Mouse (Mus musculus): ENCODE results near the gene Bscl2. TPM values are rescaled to one million over a fixed set of nuclear protein-coding genes. Genes with fewer than 3 reads are reported as not detected.

Gene Bscl2
- total RNA-seq, 1 experiment: 62.6 TPM

DNA sequence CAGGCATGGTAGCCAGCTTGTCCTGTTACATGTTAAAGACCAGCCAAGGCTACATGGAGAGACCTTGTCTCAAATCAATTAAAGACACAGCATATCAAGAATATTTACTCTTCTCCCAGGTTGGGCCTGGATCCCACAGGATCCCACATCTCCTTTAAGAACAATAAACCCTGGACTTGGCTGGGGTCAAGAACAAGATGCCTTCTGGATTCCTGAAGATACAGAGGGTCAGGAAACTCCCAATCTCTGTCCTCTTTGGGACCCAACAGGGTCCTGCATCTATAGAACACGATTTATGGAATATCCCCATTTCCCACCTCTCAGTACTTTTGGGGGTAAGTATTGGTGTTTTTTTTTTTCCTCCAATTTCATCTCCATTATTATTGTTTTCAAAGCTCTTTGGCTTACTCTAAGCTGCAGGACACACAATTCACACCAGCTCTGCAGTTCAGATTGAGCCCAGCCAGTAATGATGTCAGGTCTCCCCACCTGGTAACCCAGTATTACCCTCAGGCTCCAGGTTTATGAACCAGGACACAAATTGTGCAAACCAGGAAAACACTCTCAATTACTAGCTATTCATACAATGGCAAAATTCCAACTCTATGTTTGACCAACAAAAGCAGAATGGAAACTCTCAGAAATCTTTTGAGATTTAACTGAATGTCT is 49.8 kb downstream of the Bscl2 start:
- H3K36me3 ChIP-seq (ENCODE audit: control insufficient read depth, insufficient read depth, low read length, poor library complexity, severe bottlenecking): peaks cover 20% of the 10 kb centered on the region
- peak overlapping the region; percentile 97; the same call in 1 of the 2 replicates for H3K9ac ChIP-seq (ENCODE audit: insufficient read depth, low read depth, low read length, poor library complexity, severe bottlenecking)
- H3K4me3 ChIP-seq (ENCODE audit: insufficient read depth in 1 of 2, low read depth in 1 of 2, low read length in 2 of 2, poor library complexity in 1 of 2, severe bottlenecking in 1 of 2): peak overlapping the region; percentile 81 to 87; a peak in 3 of 4 replicates
- TF ChIP-seq ZC3H11A (IDR thresholded peaks at IDR 0.05; ENCODE audit: borderline replicate concordance, low read depth, low read length): no peak
- H3K27ac ChIP-seq (ENCODE audit: insufficient read depth, low read depth, low read length, poor library complexity, severe bottlenecking): peak overlapping the region; percentile 88; the same call in 1 of the 2 replicates
- H3K9me3 ChIP-seq (ENCODE audit: control insufficient read depth, insufficient read depth, low read depth, low read length): no peaks in the 10 kb centered on the region
- H3K4me1 ChIP-seq (ENCODE audit: control insufficient read depth in 2 of 2, insufficient read depth in 2 of 2, low read length in 2 of 2, poor library complexity in 1 of 2): peaks cover 0 to 3% of the 10 kb centered on the region in 2 experiments; a peak in 1 of 4 replicates
- in situ Hi-C loops (cut with MboI; ENCODE audit: low sequenced_read_pairs in 2 of 2, unreplicated experiment in 2 of 2): no loop called here
- no peak for DNase-seq (ENCODE audit: low read depth, low spot score)

DNA sequence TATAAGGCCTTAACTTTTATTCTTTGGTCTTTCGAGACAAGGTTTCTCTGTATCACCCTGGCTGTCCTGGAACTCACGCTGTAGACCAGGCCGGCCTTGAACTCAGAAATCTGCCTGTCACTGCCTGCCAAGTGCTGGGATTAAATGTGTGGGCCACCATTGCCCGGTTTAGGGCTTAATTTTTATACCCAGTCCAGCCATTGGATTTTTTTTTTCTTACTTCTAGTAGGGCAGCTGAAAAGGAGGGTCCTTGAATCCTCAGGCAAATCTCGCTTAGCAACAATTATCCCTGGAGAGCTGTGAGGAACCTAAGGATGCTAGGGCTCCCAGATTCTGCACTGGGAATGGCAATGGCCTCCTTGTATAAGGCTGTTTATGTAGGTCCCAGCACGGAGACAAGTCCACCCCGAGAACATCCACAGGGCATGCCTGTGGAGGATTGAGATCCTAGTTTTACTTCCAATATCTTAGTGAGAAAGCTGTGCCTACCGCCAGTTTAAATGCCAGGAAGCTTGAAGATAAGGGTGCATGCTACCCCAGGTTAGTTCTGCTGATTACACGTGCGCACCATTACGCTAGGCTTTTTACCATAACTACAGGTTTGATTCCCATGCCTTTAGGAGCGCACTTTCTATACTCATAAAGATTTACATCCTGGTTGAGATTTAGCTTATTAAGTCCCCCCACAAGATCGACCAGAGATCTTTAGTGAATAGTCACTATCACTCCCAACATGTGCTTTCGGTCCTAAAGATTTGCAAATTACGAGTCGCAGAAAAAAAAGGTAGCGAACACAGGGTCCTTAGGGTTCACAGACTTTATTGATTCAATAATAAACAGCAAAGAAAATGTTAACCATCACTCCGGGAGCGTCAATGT is 50.6 kb downstream of the Bscl2 start:
- TF ChIP-seq CHD2 (IDR thresholded peaks at IDR 0.05; ENCODE audit: low read depth, low read length) (no peak), ZC3H11A (IDR thresholded peaks at IDR 0.05; ENCODE audit: borderline replicate concordance, low read depth, low read length) (no peak), MAFK (IDR thresholded peaks at IDR 0.05; ENCODE audit: insufficient read depth, low read depth, low read length) (no peak), ZNF384 (IDR thresholded peaks at IDR 0.05; ENCODE audit: low read depth, low read length) (0 out of 2 replicates have a peak, but pooled peaks have one; percentile 3), HCFC1 (IDR thresholded peaks at IDR 0.05; ENCODE audit: borderline replicate concordance, insufficient read depth, low read length) (no peak)
- Histone ChIP-seq H3K27ac (ENCODE audit: insufficient read depth, low read depth, low read length, poor library complexity, severe bottlenecking) (peak overlapping the region; percentile 88), H3K36me3 (ENCODE audit: control insufficient read depth, insufficient read depth, low read length, poor library complexity, severe bottlenecking) (peaks cover 20% of the 10 kb centered on the region), H3K9me3 (ENCODE audit: control insufficient read depth, insufficient read depth, low read depth, low read length) (no peaks in the 10 kb centered on the region), H3K9ac (ENCODE audit: insufficient read depth, low read depth, low read length, poor library complexity, severe bottlenecking) (peak overlapping the region; percentile 97), H3K4me3 (ENCODE audit: insufficient read depth in 1 of 2, low read depth in 1 of 2, low read length in 2 of 2, poor library complexity in 1 of 2, severe bottlenecking in 1 of 2) (peak overlapping the region; percentile 81 to 87), H3K4me1 (ENCODE audit: control insufficient read depth in 2 of 2, insufficient read depth in 2 of 2, low read length in 2 of 2, poor library complexity in 1 of 2) (peaks cover 0 to 3% of the 10 kb centered on the region in 2 experiments; a peak in 1 of 4 replicates)
- no peak for DNase-seq (ENCODE audit: low read depth, low spot score)
- in situ Hi-C loops (cut with MboI; ENCODE audit: low sequenced_read_pairs in 2 of 2, unreplicated experiment in 2 of 2): no loop called here

DNA sequence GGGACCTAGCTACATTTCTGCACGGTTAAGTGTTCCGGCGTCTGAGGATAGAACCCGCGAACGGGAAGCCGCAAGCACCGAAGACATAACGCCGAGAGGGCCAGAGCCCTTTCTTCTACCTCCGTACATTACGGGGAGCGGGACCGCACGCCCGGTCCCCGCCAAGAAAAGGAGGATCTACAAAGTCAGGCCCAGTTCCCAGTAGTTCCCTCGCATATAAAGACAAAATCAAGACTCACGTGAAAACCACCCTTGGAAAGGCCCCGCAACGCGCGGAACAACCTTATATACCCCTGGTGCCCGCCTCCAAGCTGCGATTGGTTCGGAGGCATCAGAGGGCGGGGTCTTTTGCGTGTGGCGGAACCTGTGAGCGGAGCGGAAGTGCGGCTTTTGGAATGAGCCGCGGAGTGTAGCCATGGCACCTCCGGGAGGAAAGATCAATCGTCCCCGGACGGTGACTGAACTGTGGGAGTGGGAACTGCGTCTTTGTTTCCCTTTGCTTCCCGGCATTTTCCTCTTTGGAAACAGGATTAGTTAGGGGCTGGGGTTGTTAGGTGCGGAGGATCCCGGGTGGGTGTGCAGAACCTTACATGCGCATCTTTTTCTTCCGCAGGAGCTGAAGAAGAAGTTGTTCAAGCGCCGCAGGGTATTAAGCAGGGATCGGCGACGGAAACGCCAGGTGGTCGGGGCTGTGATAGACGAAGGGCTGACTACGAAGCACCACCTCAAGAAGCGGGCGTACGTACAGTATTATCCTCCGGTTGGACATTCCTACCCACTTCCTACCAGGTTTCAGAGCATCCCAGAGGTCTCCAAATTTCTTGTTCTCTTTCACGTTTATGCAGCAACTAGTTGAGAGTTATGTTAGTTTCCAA is 51.5 kb downstream of the Bscl2 start, which contains the start of the genes 1810009A15Rik and Gm49416:
Gene 1810009A15Rik (plus strand): TSS at position 343 of the 875 bp plus-strand sequence.
Gene Gm49416 (plus strand): TSS at position 416 of the 875 bp plus-strand sequence.
- DNase-seq (ENCODE audit: low read depth, low spot score): peak; percentile 96
- peak within 1 kb of the TSS; percentile 97 for H3K9ac ChIP-seq (ENCODE audit: insufficient read depth, low read depth, low read length, poor library complexity, severe bottlenecking)
- H3K4me3 ChIP-seq (ENCODE audit: insufficient read depth in 1 of 2, low read depth in 1 of 2, low read length in 2 of 2, poor library complexity in 1 of 2, severe bottlenecking in 1 of 2): peak within 1 kb of the TSS; percentile 81 to 87
- TF ChIP-seq CHD2 (IDR thresholded peaks at IDR 0.05; ENCODE audit: low read depth, low read length): no peak
- TF ChIP-seq ZNF384 (IDR thresholded peaks at IDR 0.05; ENCODE audit: low read depth, low read length): 0 out of 2 replicates have a peak, but pooled peaks have one; percentile 2
- peak; percentile 32; the same call in 1 of the 2 replicates for TF ChIP-seq HCFC1 (IDR thresholded peaks at IDR 0.05; ENCODE audit: borderline replicate concordance, insufficient read depth, low read length)
- no peak for TF ChIP-seq ZC3H11A (IDR thresholded peaks at IDR 0.05; ENCODE audit: borderline replicate concordance, low read depth, low read length)
- no peak for TF ChIP-seq MAFK (IDR thresholded peaks at IDR 0.05; ENCODE audit: insufficient read depth, low read depth, low read length)
- peaks cover 20% of the 10 kb centered on the region for H3K36me3 ChIP-seq (ENCODE audit: control insufficient read depth, insufficient read depth, low read length, poor library complexity, severe bottlenecking)
- peak within 1 kb of the TSS; percentile 88 for H3K27ac ChIP-seq (ENCODE audit: insufficient read depth, low read depth, low read length, poor library complexity, severe bottlenecking)
- H3K9me3 ChIP-seq (ENCODE audit: control insufficient read depth, insufficient read depth, low read depth, low read length): no peaks in the 10 kb centered on the region
- in situ Hi-C loops (cut with MboI; ENCODE audit: low sequenced_read_pairs in 2 of 2, unreplicated experiment in 2 of 2): no loop called here
- peaks cover 0 to 3% of the 10 kb centered on the region in 2 experiments; a peak in 1 of 4 replicates for H3K4me1 ChIP-seq (ENCODE audit: control insufficient read depth in 2 of 2, insufficient read depth in 2 of 2, low read length in 2 of 2, poor library complexity in 1 of 2)
